Mouse (Mus musculus) bone marrow macrophage, adult 2 months (primary cell): ENCODE measurements around the gene Usp9y.

Experiments
- CTCF ChIP-seq: IDR thresholded peaks from 2 replicates; pipeline ENCODE4 v1.5.1; 2012; ENCODE audit warnings: low read depth, mild to moderate bottlenecking, low read length, moderate library complexity
- POLR2A ChIP-seq: IDR thresholded peaks from 2 replicates; pipeline ENCODE4 v1.6.1; 2012; ENCODE audit warnings: mild to moderate bottlenecking, low read depth, low read length, borderline replicate concordance

DNA sequence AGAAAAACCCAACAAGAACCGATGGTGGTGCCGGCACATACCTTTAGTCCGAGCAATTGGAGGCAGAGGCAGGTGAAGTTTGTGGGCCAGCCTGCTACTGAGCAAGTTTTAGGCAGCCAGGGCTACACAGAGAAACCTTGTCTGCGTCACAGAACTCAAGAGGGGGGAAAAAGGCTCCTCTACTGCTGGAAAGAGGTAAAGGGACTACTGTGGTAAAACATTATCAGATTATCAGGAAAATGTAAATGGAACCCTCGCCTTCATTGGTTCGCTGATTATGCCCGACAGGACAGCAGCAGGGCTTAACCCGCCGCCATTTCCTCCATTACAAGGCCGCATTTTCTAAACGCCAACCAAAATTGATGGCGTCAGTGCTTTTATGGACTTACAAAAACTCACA lies 173.8 kb downstream of the Usp9y start:
- TF ChIP-seq POLR2A (no peak), CTCF (no peak)
